Mouse (Mus musculus) heart, embryonic 14.5 days (tissue): Measurements from ENCODE around the gene Asna1. TPM values are rescaled to one million over a fixed set of nuclear protein-coding genes. Genes with fewer than 3 reads are reported as not detected.
A peak's percentile ranks its signal among the peaks of the same experiment; 100 is the strongest.

ENCODE experiments used
- ATAC-seq: fragments of 200-750 bp; cut with Nextera tagmentation; 2 replicates; pipeline ENCODE4 v1.8.0; 2017; ENCODE audit warnings: low read depth, moderate TSS enrichment; ENCODE audit not compliant: insufficient number of reproducible peaks, insufficient read depth, low FRiP score
- H3K27ac ChIP-seq, 2 experiments: fragments of 200-500 bp in 1 of 2; fragments of 300-500 bp in 1 of 2; sonication (generic) in 1 of 2; replicated peaks in 1 of 2; 2 replicates each; pipeline ENCODE4 v1.5.1; 2012 to 2014; ENCODE audit warnings: low read depth in 2 of 2, low read length in 2 of 2, control low read depth in 1 of 2, mild to moderate bottlenecking in 1 of 2, mixed read lengths in 1 of 2; ENCODE audit not compliant: control insufficient read depth in 1 of 2, insufficient read depth in 1 of 2
- H3K27me3 ChIP-seq: fragments of 300-500 bp; sonication (generic); 2 replicates; pipeline ENCODE4 v1.6.1; 2014; ENCODE audit warnings: mild to moderate bottlenecking, low read length, control low read depth; ENCODE audit not compliant: control insufficient read depth, insufficient read depth
- H3K36me3 ChIP-seq: fragments of 300-500 bp; sonication (generic); 2 replicates; pipeline ENCODE4 v1.6.1; 2014; ENCODE audit warnings: mild to moderate bottlenecking, control low read depth, low read length, mixed read lengths; ENCODE audit not compliant: control insufficient read depth, insufficient read depth
- H3K4me1 ChIP-seq, 2 experiments: fragments of 200-500 bp in 1 of 2; fragments of 300-500 bp in 1 of 2; sonication (generic) in 1 of 2; 2 replicates each; pipeline ENCODE4 v1.6.1; 2012 to 2014; ENCODE audit warnings: low read length in 2 of 2, control low read depth in 1 of 2, mixed read lengths in 1 of 2; ENCODE audit not compliant: control insufficient read depth in 2 of 2, insufficient read depth in 2 of 2
- H3K4me2 ChIP-seq: fragments of 300-500 bp; sonication (generic); 2 replicates; pipeline ENCODE4 v1.6.1; 2014; ENCODE audit warnings: mild to moderate bottlenecking, low read length
- H3K4me3 ChIP-seq, 2 experiments: fragments of 200-500 bp in 1 of 2; fragments of 300-500 bp in 1 of 2; sonication (generic) in 1 of 2; 2 replicates each; pipeline ENCODE4 v1.5.1; 2012 to 2014; ENCODE audit warnings: low read length in 2 of 2, mild to moderate bottlenecking in 2 of 2, control low read depth in 1 of 2, low read depth in 1 of 2, moderate library complexity in 1 of 2; ENCODE audit not compliant: control insufficient read depth in 1 of 2, insufficient read depth in 1 of 2
- H3K9ac ChIP-seq: fragments of 300-500 bp; sonication (generic); 2 replicates; pipeline ENCODE4 v1.6.1; 2014; ENCODE audit warnings: mild to moderate bottlenecking, low read length
- H3K9me3 ChIP-seq: fragments of 300-500 bp; sonication (generic); 2 replicates; pipeline ENCODE4 v1.6.1; 2016; ENCODE audit warnings: low read length, control low read depth; ENCODE audit not compliant: control insufficient read depth
- WGBS: fragments of 180-500 bp; shearing (Covaris S2); extraction: QIAGEN DNeasy Blood & Tissue Kit; methylation state at CpG from one replicate; pipeline ENCODE4 v1.1.7; 2014; 5-methylcytosine and 5-hydroxymethylcytosine counted together
- microRNA-seq: library from miRNA; unstranded; fragments of <30 nt; microRNA quantifications from one replicate; pipeline ENCODE4, GENCODE M21; 2016
- polyA plus RNA-seq: library from polyadenylated mRNA; unstranded; fragments of >200 nt; fragmentation: Nextera tagmentation; extraction: Ambion mirVana; gene quantifications from 2 replicates; pipeline ENCODE4 v1.2.1, GENCODE M21; 2014

Gene Asna1
- polyA plus RNA-seq, 1 experiment from 2014 or later, result 109 TPM

GRCm38 (mm10) chr8:84970135-84970790 is 54.8 kb downstream of the Asna1 start:
- peaks cover 47% of the 10 kb centered on the region for H3K36me3 ChIP-seq
- ATAC-seq, result no peak
- H3K27me3 ChIP-seq, result no peaks in the 10 kb centered on the region
- peaks cover 15 to 34% of the 10 kb centered on the region in 2 experiments for H3K4me1 ChIP-seq
- no peaks in the 10 kb centered on the region for H3K9me3 ChIP-seq
- H3K9ac ChIP-seq, result peak overlapping the region; percentile 83
- peak overlapping the region; percentile 57 to 70 for H3K4me3 ChIP-seq
- peak overlapping the region; percentile 82 to 90 for H3K27ac ChIP-seq
- peak overlapping the region; percentile 82 for H3K4me2 ChIP-seq
- WGBS, result 10% methylated on average over 21 of the region's 21 CpGs

GRCm38 (mm10) chr8:84969241-84970134 is 55.6 kb downstream of the Asna1 start, which contains the start of the genes Gm49661, Prdx2 and Rnaseh2a:
Gene Gm49661 (minus strand): TSS chr8:84969433.
Gene Prdx2 (plus strand): TSS chr8:84969587.
Gene Rnaseh2a (minus strand): TSS chr8:84969767.
- Histone ChIP-seq H3K9ac (peak within 1 kb of the TSS; percentile 83), H3K4me3 (peak within 1 kb of the TSS; percentile 57 to 70), H3K27me3 (no peaks in the 10 kb centered on the region), H3K9me3 (no peaks in the 10 kb centered on the region), H3K4me1 (peaks cover 19 to 36% of the 10 kb centered on the region in 2 experiments), H3K4me2 (peak within 1 kb of the TSS; percentile 82), H3K36me3 (peaks cover 40% of the 10 kb centered on the region), H3K27ac (peak within 1 kb of the TSS; percentile 82 to 90)
- under 1% methylated on average over 56 of the region's 56 CpGs for WGBS
- ATAC-seq, result peak; percentile 62

GRCm38 (mm10) chr8:84968650-84969049 is 56.4 kb downstream of the Asna1 start:
- H3K27ac ChIP-seq, result peak overlapping the region; percentile 82 to 90
- no peaks in the 10 kb centered on the region for H3K27me3 ChIP-seq
- ATAC-seq, result no peak
- H3K4me1 ChIP-seq, result peaks cover 19 to 34% of the 10 kb centered on the region in 2 experiments
- H3K36me3 ChIP-seq, result peaks cover 31% of the 10 kb centered on the region
- H3K9me3 ChIP-seq, result no peaks in the 10 kb centered on the region
- 33% methylated on average over 2 of the region's 2 CpGs for WGBS
- H3K4me3 ChIP-seq, result peak overlapping the region; percentile 57 to 70
- H3K4me2 ChIP-seq, result peak overlapping the region; percentile 82
- H3K9ac ChIP-seq, result peak overlapping the region; percentile 83

Small RNAs within 50 kb of the gene (microRNA-seq; reads per million reads assigned to microRNA genes)
- 1.1 reads per million for gene Mir7070

Other genes starting within 250 kb of the Asna1 start
- gene Nfix, start 224.9 kb downstream of the Asna1 start, polyA plus RNA-seq, result 16.3 and 16.8 TPM in 2 replicates
- gene Dand5, start 202.5 kb downstream of the Asna1 start, polyA plus RNA-seq, result 5.9 and 6.6 TPM in 2 replicates
- gene Gadd45gip1, start 193.8 kb downstream of the Asna1 start, polyA plus RNA-seq, result 49.9 and 53.0 TPM in 2 replicates
- 122 and 125 TPM in 2 replicates for gene Rad23a, start 184.6 kb downstream of the Asna1 start, polyA plus RNA-seq
- gene Calr, start 178.3 kb downstream of the Asna1 start, polyA plus RNA-seq, result 500 and 527 TPM in 2 replicates
- gene Farsa, start 168.3 kb downstream of the Asna1 start, polyA plus RNA-seq, result 47.6 and 50.7 TPM in 2 replicates
- gene Syce2, start 153.2 kb downstream of the Asna1 start, polyA plus RNA-seq, result 23.7 and 25.2 TPM in 2 replicates
- 34.0 and 38.6 TPM in 2 replicates for gene Gcdh, start 131.4 kb downstream of the Asna1 start, polyA plus RNA-seq
- 1.8 and 2.5 TPM in 2 replicates for gene Klf1, start 123.4 kb downstream of the Asna1 start, polyA plus RNA-seq
- gene Dnase2a, start 116.7 kb downstream of the Asna1 start, polyA plus RNA-seq, result 4.5 and 5.5 TPM in 2 replicates
- gene Mast1, start 87.9 kb downstream of the Asna1 start, polyA plus RNA-seq, result 0.08 and 0.23 TPM in 2 replicates
- gene Rtbdn, start 78.3 kb downstream of the Asna1 start, polyA plus RNA-seq, result 0.12 TPM in 1 of 2 replicates, not detected in the other
- gene Gm49661, start 55.8 kb downstream of the Asna1 start, polyA plus RNA-seq, result not detected in 2 replicates
- gene Prdx2, start 55.7 kb downstream of the Asna1 start, polyA plus RNA-seq, result 792 and 804 TPM in 2 replicates
- 71.8 and 80.8 TPM in 2 replicates for gene Rnaseh2a, start 55.5 kb downstream of the Asna1 start, polyA plus RNA-seq
- gene Junb, start 46.6 kb downstream of the Asna1 start, polyA plus RNA-seq, result 10.1 and 10.9 TPM in 2 replicates
- gene Hook2, start 34.7 kb downstream of the Asna1 start, polyA plus RNA-seq, result 5.0 and 5.1 TPM in 2 replicates
- not detected in 2 replicates for gene Best2, start 10.8 kb downstream of the Asna1 start, polyA plus RNA-seq
- 92.0 and 95.9 TPM in 2 replicates for gene Trir, start 1.5 kb upstream of the Asna1 start, polyA plus RNA-seq
- 13.0 and 15.2 TPM in 2 replicates for gene Tnpo2, start 11.6 kb upstream of the Asna1 start, polyA plus RNA-seq
- 16.6 and 21.6 TPM in 2 replicates for gene Fbxw9, start 34.8 kb upstream of the Asna1 start, polyA plus RNA-seq
- not detected in 2 replicates for gene Gm5741, start 42.7 kb upstream of the Asna1 start, polyA plus RNA-seq
- 50.7 and 55.8 TPM in 2 replicates for gene Dhps, start 46.5 kb upstream of the Asna1 start, polyA plus RNA-seq
- gene Wdr83os, start 55.5 kb upstream of the Asna1 start, polyA plus RNA-seq, result 125 and 136 TPM in 2 replicates
- 35.4 and 43.0 TPM in 2 replicates for gene Wdr83, start 56.0 kb upstream of the Asna1 start, polyA plus RNA-seq
- gene Man2b1, start 58.0 kb upstream of the Asna1 start, polyA plus RNA-seq, result 32.9 and 35.7 TPM in 2 replicates
- 0.80 and 1.1 TPM in 2 replicates for gene Zfp791, start 97.8 kb upstream of the Asna1 start, polyA plus RNA-seq
- not detected in 2 replicates for gene Cks1brt, start 126.6 kb upstream of the Asna1 start, polyA plus RNA-seq
- not detected in 2 replicates for gene Olfr371, start 200.7 kb upstream of the Asna1 start, polyA plus RNA-seq